Mouse (Mus musculus) heart, adult 2 months (tissue): ENCODE measurements around the gene Iqschfp. TPM values are rescaled to one million over a fixed set of nuclear protein-coding genes. Genes with fewer than 3 reads are reported as not detected.

Experiments
- DNase-seq, 2 experiments: peaks; one replicate each; pipeline ENCODE4 v3.0.0; 2021
- H3K27ac ChIP-seq: fragments of 200-600 bp; 2 replicates; pipeline ENCODE4 v1.8.1; 2022
- H3K27me3 ChIP-seq: fragments of 200-500 bp; 2 replicates; pipeline ENCODE4 v1.6.1; 2012; ENCODE audit warnings: mild to moderate bottlenecking, low read length, inconsistent platforms, mixed read lengths; ENCODE audit not compliant: control insufficient read depth, insufficient read depth
- H3K36me3 ChIP-seq: fragments of 200-500 bp; 2 replicates; pipeline ENCODE4 v1.6.1; 2012; ENCODE audit warnings: low read length, inconsistent platforms; ENCODE audit not compliant: control insufficient read depth, insufficient read depth
- H3K4me1 ChIP-seq: fragments of 200-500 bp; 2 replicates; pipeline ENCODE4 v1.6.1; 2011; ENCODE audit warnings: low read length; ENCODE audit not compliant: control insufficient read depth, insufficient read depth
- H3K4me3 ChIP-seq: fragments of 200-600 bp; 2 replicates; pipeline ENCODE4 v1.8.1; 2022
- H3K79me2 ChIP-seq: fragments of 200-500 bp; replicated peaks from 2 replicates; pipeline ENCODE4 v1.6.1; 2012; ENCODE audit warnings: mild to moderate bottlenecking, inconsistent platforms, low read length, moderate library complexity, mixed read lengths; ENCODE audit not compliant: control insufficient read depth, insufficient read depth
- H3K9ac ChIP-seq: fragments of 200-500 bp; 2 replicates; pipeline ENCODE4 v1.6.1; 2012; ENCODE audit warnings: low read depth, mild to moderate bottlenecking, control low read depth, inconsistent platforms, low read length, mixed read lengths
- CTCF ChIP-seq: fragments of 200-600 bp; IDR thresholded peaks from 2 replicates; pipeline ENCODE4 v1.8.1; 2022; ENCODE audit warnings: antibody characterized with exemption, mild to moderate bottlenecking, moderate library complexity
- EP300 ChIP-seq: fragments of 200-500 bp; IDR thresholded peaks from 2 replicates; pipeline ENCODE4 v1.6.1; 2011; ENCODE audit warnings: low read depth, low read length, control low read depth; ENCODE audit not compliant: insufficient read depth
- POLR2A ChIP-seq: fragments of 200-500 bp; IDR thresholded peaks from 2 replicates; pipeline ENCODE4 v1.6.1; 2011; ENCODE audit warnings: mild to moderate bottlenecking, low read depth, low read length, control low read depth; ENCODE audit not compliant: insufficient read depth
- WGBS: fragments of 180-500 bp; shearing (Covaris S2); methylation state at CpG from one replicate; pipeline ENCODE4 v1.1.7; 2018; 5-methylcytosine and 5-hydroxymethylcytosine counted together
- intact Hi-C: fragments of 180-260 bp; cut with DNase I; formaldehyde crosslinking; loops from one replicate; pipeline ENCODE4 v1.15.1; 2025
- polyA plus RNA-seq: library from polyadenylated mRNA; depleted of rRNA; stranded (reverse); fragments of >200 nt; gene quantifications from 2 replicates; pipeline ENCODE4 v1.2.3, GENCODE M21; 2012; rRNA removed
- total RNA-seq, 2 experiments: library from RNA; stranded (reverse); gene quantifications; 2 replicates each; pipeline ENCODE4 v1.2.3; 2021

Iqschfp gene
- total and polyA plus RNA-seq, 3 experiments: not detected

DNA sequence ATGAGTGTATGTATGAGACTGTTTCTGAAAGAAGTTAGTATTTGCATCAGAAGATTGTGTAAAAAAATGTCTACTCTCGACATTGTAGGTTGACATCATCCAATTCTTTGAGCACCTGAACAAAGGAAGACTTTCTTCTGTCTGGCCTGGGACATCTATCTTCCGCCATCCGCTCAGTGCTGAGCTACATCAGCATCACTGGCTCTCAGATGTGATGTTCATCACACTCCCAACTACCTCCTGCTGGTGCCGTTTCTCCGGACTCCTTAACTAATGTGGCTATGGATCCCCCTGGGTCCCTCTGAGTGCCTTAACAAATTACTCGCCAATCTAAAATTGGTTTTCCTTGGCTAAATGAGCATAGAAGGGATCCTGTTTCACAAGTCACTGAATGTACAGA lies 772.3 kb downstream of the Iqschfp start:
- H3K79me2 ChIP-seq: no peaks in the 10 kb centered on the region
- no peak overlapping the region for H3K9ac ChIP-seq
- 91% methylated on average over 6 of the region's 6 CpGs for WGBS
- H3K4me1 ChIP-seq: no peaks in the 10 kb centered on the region
- no peak overlapping the region for H3K4me3 ChIP-seq
- DNase-seq: no peak
- no peaks in the 10 kb centered on the region for H3K36me3 ChIP-seq
- TF ChIP-seq EP300 (no peak), CTCF (no peak), POLR2A (no peak)
- intact Hi-C loops: no loop called here
- no peak overlapping the region for H3K27ac ChIP-seq
- H3K27me3 ChIP-seq: no peaks in the 10 kb centered on the region

DNA sequence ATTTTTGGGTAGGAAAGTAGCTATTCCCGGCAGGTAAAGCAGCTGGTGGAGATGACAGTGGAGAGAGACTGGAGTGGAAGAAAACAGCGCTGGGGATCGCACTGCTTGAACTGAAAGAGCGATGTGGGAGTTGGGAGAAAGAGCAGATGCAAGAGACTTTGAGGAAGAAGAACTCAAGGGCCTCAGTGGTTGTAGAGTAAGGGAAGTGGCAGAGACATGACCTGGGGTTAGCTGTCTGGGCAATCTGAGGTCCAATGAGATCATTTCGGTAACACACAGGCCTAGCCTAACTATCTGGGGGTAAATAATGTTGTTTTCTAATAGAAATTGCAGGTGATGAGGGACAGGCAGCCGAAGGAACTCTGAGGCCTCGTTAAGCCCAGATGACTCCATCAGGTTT lies 774.3 kb downstream of the Iqschfp start:
- no peaks in the 10 kb centered on the region for H3K79me2 ChIP-seq
- no peak overlapping the region for H3K4me3 ChIP-seq
- intact Hi-C loops: no loop called here
- no peaks in the 10 kb centered on the region for H3K36me3 ChIP-seq
- no peak for TF ChIP-seq EP300
- no peak for TF ChIP-seq CTCF
- no peak for TF ChIP-seq POLR2A
- H3K9ac ChIP-seq: no peak overlapping the region
- H3K27me3 ChIP-seq: no peaks in the 10 kb centered on the region
- WGBS: 86% methylated on average over 7 of the region's 7 CpGs
- no peak for DNase-seq
- H3K4me1 ChIP-seq: no peaks in the 10 kb centered on the region
- H3K27ac ChIP-seq: no peak overlapping the region

DNA sequence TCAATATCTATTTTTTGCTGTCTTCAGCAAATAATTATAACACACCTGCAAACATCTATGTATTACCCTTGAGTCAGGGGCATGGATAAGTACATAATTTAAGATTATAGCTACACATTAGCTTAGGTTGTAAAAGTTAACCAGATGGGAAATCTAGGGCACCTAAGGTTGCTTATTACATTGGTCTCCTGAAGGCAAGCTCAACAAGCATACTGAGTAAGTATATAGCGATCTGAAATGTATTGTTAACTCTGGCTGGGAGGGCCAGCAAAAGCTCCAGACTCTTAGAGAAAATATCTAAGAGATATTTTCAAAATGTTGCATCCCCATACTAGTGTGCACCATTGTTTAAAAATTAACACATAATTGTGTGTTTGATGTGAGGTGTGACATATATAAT lies 775.8 kb downstream of the Iqschfp start:
- Histone ChIP-seq H3K27me3 (no peaks in the 10 kb centered on the region), H3K79me2 (no peaks in the 10 kb centered on the region), H3K27ac (no peak overlapping the region), H3K4me1 (no peaks in the 10 kb centered on the region), H3K9ac (no peak overlapping the region), H3K4me3 (no peak overlapping the region), H3K36me3 (no peaks in the 10 kb centered on the region)
- intact Hi-C loops: no loop called here
- no peak for DNase-seq
- TF ChIP-seq POLR2A (no peak), CTCF (no peak), EP300 (no peak)
- WGBS: 98% methylated on average over 1 of the region's 1 CpGs

DNA sequence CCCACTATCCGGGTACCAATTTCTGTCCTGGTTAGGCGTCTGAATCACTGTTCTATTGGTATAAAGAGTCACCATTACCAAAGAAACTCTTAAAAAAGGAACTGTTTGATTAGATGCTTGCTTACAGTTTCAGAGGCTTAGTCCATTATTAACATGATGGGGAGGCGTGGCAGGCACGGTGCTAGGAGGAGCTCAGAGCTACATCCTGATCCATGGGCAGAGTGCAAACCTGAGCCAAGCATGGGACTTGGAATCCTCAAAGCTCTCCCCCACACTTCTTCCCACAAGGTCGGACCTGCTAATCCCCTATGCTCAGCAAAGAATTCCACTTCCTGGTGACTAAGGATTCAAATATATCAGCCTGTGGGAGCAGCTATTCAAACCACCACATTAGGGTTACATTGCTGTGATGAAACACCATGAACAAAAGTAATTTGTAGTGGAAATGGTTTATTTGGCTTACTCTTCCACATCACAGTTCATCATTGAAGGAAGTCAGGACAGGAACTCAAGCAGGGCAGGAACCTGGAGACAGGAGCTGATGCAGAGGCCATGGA lies 777.5 kb downstream of the Iqschfp start:
- H3K36me3 ChIP-seq: no peaks in the 10 kb centered on the region
- WGBS: 76% methylated on average over 5 of the region's 5 CpGs

DNA sequence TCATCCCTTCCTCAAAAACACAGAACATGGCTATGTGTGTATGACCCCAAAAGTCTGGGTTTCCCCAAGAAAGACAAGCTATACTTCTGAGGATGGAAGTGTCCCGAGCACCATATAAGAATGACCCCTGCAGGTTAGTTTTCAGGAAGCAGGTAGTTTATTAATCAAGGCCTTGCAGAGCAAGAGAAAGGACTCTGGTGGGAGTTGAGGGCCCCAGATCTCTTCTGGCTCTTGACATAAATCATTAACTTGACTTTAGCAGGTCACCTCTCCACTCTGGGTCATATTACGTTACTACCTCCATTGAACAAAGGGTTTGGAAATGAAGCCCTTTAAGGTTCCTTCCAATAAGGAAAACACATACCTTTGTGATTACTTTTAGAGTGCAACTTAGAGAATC lies 782.7 kb downstream of the Iqschfp start:
- no peak for DNase-seq
- Histone ChIP-seq H3K27me3 (no peaks in the 10 kb centered on the region), H3K36me3 (no peaks in the 10 kb centered on the region), H3K4me3 (no peak overlapping the region), H3K79me2 (no peaks in the 10 kb centered on the region), H3K4me1 (peaks cover 2% of the 10 kb centered on the region), H3K9ac (no peak overlapping the region), H3K27ac (no peak overlapping the region)
- WGBS: 94% methylated on average over 2 of the region's 2 CpGs
- intact Hi-C loops: no loop called here
- TF ChIP-seq POLR2A (no peak), CTCF (no peak), EP300 (no peak)

More for the DNA sequence above, 777.5 kb downstream of the Iqschfp start:
- H3K79me2 ChIP-seq: no peaks in the 10 kb centered on the region
- no peak overlapping the region for H3K27ac ChIP-seq
- TF ChIP-seq POLR2A: no peak
- TF ChIP-seq EP300: no peak
- no peak for TF ChIP-seq CTCF
- no peak overlapping the region for H3K4me3 ChIP-seq
- intact Hi-C loops: no loop called here
- H3K4me1 ChIP-seq: no peaks in the 10 kb centered on the region
- H3K9ac ChIP-seq: no peak overlapping the region
- H3K27me3 ChIP-seq: no peaks in the 10 kb centered on the region
- DNase-seq: no peak

DNA sequence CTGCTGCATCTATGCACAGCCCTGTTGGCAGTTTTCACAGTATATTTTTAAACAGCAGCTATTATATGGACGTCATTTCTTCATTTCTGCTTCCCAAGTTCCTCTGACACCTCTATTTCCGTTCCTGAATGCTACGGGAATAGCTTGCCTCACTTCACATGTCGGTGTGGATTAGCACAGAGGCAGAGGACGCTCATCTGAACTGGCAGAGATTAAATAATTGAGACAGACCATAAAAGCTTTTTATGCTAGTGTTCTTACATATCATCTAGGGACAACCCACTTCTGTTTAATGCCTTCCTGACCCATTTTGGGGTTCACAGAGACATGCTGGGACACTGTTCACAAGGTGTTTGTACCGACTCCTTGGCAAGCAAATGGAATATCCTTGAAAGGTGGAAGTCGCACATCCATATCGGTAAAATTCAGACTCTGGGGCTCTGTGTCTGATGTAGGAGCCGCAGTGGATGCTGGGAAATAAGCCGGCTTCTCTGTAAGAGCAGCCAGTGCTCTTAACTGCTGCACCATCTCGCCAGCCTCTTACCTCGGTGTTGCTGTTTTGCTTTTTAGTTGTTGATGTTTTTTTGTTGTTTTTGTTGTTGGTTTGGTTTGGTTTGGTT lies 783.3 kb downstream of the Iqschfp start:
- Histone ChIP-seq H3K27ac (no peak overlapping the region), H3K4me1 (peaks cover 2% of the 10 kb centered on the region), H3K36me3 (no peaks in the 10 kb centered on the region), H3K9ac (no peak overlapping the region), H3K4me3 (no peak overlapping the region), H3K27me3 (no peaks in the 10 kb centered on the region), H3K79me2 (no peaks in the 10 kb centered on the region)
- intact Hi-C loops: no loop called here
- TF ChIP-seq POLR2A: no peak
- TF ChIP-seq EP300: no peak
- TF ChIP-seq CTCF: no peak
- whole genome bisulfite sequencing: 83% methylated on average over 12 of the region's 12 CpGs
- no peak for DNase-seq

Other genes starting within 250 kb of the Iqschfp start
- gene Iqcj, start within 50 bp of the Iqschfp start, total RNA-seq: not detected
- not detected in 2 replicates for gene Iqcj, start within 50 bp of the Iqschfp start, polyA plus RNA-seq
- gene Schip1, start 172.6 kb downstream of the Iqschfp start, total RNA-seq: 100 to 1,000 TPM; 163 to 181 TPM
- 44.3 and 100 TPM in 2 replicates for gene Schip1, start 172.6 kb downstream of the Iqschfp start, polyA plus RNA-seq